Mouse (Mus musculus) sigmoid colon, adult 10 weeks (tissue): ENCODE data around the gene Prg3. TPM values are rescaled to one million over a fixed set of nuclear protein-coding genes. Genes with fewer than 3 reads are reported as not detected.

Experiments used
- polyA plus RNA-seq: library from polyadenylated mRNA; stranded (reverse); fragments of 350-450 nt; fragmentation: Illumina TruSeq; extraction: RNeasy Lipid Tissue Mini Kit (QIAGEN cat#74804); gene quantifications from one replicate; pipeline ENCODE4 v1.2.3, GENCODE M21; 2014; ENCODE audit warnings: low read depth, low replicate concordance

Gene Prg3
- polyA plus RNA-seq: not detected

GRCm38 (mm10) chr2:84987930-84988329 lies at the start of gene Prg3:
TSS of gene Prg3 (plus strand) at chr2:84988215.

DNA sequence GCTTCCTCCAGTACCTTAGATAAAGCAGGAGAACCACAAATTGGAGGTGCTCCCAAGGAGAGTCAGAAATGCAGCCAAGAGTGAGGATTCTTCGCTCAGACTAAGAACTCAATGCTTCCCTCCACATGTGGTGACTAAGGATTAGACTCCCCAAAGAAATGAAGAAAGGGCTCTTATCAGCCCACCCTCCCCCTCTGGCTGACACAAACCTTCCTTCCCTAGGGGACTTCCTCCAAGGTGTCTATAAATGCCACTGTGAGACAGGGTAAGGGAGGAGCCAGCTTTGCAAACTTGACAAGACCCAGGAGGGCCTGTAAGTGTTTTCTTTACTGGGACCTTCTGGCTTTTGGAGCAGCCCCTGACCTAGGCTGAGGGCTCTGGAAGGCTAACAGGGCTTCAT lies 7.8 kb upstream of the Prg3 start, which contains the start of gene Prg2:
Prg2 (plus strand) TSS at position 274 of the 400 bp plus-strand sequence.

DNA sequence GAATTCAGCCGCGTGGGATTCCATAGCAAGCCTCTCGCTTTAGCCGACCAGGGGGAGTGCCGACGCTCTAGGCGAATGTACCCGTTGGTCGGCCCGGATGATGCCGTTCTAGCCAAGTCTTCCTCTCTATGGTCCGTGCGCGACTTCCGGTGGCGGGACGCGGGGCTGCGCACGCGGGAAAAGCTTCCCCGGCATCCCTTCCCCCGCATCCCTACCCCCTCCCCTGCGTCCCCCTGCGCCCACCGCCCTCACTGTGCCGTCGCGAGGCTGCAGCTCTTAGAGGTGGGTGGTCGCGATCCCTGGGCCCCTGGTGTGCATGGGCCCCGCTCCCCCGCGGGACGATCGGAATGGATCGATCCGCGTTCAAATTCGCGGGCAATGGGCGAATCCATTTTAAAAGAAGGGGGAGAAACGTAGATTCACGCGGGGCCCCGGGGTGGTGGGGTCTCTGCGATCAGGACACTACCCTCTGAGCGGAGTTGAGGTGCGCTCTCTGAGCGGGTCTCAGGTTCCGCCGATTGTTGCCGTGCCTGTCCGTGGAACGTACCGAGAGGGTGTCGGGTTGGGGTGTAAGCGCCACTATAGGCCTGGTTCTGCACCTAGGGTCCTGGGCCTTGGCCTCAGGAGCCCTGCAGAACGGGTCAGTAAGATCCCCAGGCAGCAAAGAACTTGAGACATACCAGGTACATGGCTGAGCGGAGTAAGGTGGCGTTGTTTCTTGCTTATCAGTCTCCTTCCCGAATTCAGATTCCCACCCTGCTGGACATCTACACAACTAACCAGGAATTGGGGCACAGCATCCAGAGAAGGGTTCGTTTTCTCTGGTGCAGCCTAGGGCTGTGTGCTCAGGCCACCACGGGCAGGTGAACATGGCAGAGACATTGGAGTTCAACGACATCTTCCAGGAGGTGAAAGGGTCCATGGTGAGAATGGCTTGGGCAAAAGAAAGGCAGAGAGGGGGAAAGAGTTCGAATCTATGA lies 49.3 kb downstream of the Prg3 start, which contains the start of the genes Ssrp1 and P2rx3:
Ssrp1 (plus strand) TSS at position 188 of the 980 bp plus-strand sequence.
P2rx3 (minus strand) TSS at position 416 of the 980 bp plus-strand sequence.

Other genes with a start within 250 kb of the Prg3 start
- gene Gm19426, start 244.6 kb upstream of the Prg3 start, polyA plus RNA-seq: not detected
- gene Serping1, start 212.8 kb upstream of the Prg3 start, polyA plus RNA-seq: 23.3 TPM
- 21.1 TPM for gene Ube2l6, start 189.4 kb upstream of the Prg3 start, polyA plus RNA-seq
- not detected for gene Smtnl1, start 165.6 kb upstream of the Prg3 start, polyA plus RNA-seq
- gene Timm10, start 161.2 kb upstream of the Prg3 start, polyA plus RNA-seq: 1.4 TPM
- gene Slc43a1, start 149.4 kb upstream of the Prg3 start, polyA plus RNA-seq: 2.2 TPM
- not detected for gene Rtn4rl2, start 101.5 kb upstream of the Prg3 start, polyA plus RNA-seq
- gene Slc43a3, start 51.6 kb upstream of the Prg3 start, polyA plus RNA-seq: 25.2 TPM
- gene Prg2, start 7.8 kb upstream of the Prg3 start, polyA plus RNA-seq: not detected
- 82.5 TPM for gene Ssrp1, start 49.0 kb downstream of the Prg3 start, polyA plus RNA-seq
- 0.54 TPM for gene P2rx3, start 49.2 kb downstream of the Prg3 start, polyA plus RNA-seq
- 1.4 TPM for gene Tnks1bp1, start 59.8 kb downstream of the Prg3 start, polyA plus RNA-seq
- 4.4 TPM for gene Aplnr, start 148.0 kb downstream of the Prg3 start, polyA plus RNA-seq
- 3.7 TPM for gene Lrrc55, start 209.0 kb downstream of the Prg3 start, polyA plus RNA-seq